Mouse (Mus musculus) heart, postnatal 36 days (tissue): ENCODE results near the gene 6430550D23Rik. TPM values are rescaled to one million over a fixed set of nuclear protein-coding genes. Genes with fewer than 3 reads are reported as not detected.
A peak's percentile ranks its signal among the peaks of the same experiment; 100 is the strongest.

Source experiments
- DNase-seq, 2 experiments: peaks; one replicate each; pipeline ENCODE4 v3.0.0; 2021 to 2022
- intact Hi-C: fragments of 180-260 bp; cut with DNase I; formaldehyde crosslinking; loops from one replicate; pipeline ENCODE4 v1.15.1; 2025
- total RNA-seq, 2 experiments: library from RNA; stranded (reverse); gene quantifications; 2 replicates each; pipeline ENCODE4 v1.2.3; 2021

6430550D23Rik gene
- under 1 TPM; 0.16 to 0.31 TPM for total RNA-seq

DNA sequence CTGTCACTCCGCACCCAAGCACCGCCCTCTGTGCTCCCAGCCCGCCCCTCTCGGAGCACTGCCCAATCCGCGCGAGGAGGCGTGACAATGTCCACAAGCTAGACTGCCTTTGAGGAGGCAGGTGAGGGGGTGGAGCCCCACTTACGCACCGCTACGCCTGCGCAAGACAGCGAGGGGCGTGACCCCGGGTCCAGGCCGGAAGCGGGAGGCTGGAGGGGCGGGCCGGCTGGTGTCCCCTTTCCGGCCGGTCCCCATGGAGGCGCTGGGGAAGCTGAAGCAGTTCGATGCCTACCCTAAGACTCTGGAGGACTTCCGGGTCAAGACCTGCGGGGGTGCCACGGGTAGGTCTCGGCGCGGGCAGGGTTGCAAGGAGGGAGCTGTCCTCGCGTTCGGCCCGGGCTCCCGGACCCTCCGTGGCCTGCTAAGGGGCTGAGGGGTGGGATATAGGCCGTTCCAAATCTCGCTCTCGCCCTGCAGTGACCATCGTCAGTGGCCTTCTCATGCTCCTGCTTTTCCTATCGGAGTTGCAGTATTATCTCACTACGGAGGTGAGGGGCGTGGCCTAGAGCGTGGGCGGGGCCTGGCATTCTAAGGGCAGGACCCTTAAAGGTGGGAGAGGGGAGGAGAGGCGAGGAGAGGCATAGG lies at the start of gene 6430550D23Rik, which contains the start of gene Ergic3:
TSS of gene 6430550D23Rik (minus strand) at position 90 of the 645 bp plus-strand sequence.
TSS of gene Ergic3 (plus strand) at position 158 of the 645 bp plus-strand sequence.
- peak; percentile 96 to 97 for DNase-seq
- intact Hi-C loops = loop anchor here (2.0 kb wide), 1 partner anchor 103 kb away; the partner anchor contains the start of genes Cpne1 and Rbm12

DNA sequence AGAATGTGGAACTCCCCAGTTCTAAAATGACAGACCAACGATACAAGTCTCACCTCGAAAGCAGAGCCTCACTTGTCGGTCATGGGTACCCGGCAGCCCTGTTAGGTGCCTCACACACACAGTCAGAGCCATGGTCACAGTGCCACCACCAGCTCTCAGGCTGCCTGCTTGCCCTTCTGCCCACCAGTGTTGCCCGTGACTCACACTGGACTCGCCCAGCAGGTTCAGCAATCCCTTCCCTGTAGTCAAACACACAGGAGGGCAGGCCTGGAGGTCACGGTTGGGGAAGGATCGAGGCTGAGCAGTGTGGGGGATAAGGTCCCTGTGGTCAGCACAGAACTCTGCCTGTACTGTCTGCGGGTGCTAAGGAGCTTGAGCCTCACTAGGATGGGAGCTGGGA lies 45.0 kb upstream of the 6430550D23Rik start, which contains the start of gene Fer1l4:
TSS of gene Fer1l4 (minus strand) at position 132 of the 400 bp plus-strand sequence.
- intact Hi-C loops = no loop called here
- no peak for DNase-seq

DNA sequence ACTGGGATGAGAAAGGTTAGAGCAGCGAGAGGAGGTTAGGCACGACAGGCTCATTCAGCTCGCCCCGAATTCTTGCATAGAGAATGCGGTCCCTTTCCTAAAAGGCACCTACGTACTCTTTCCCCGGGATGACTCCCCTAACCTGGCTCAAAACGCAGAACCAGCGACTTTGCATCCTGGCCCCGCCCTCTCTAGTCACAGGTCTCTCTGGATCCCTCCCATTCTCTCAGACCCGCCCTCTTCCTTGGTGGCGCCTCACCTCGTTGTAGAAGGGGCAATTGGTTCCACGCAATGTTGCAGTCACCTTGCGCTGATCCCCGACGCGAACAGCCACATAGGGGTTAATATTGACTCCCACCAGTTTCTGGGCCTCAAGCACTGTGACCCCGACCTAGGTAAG lies 40.2 kb upstream of the 6430550D23Rik start:
- no peak for DNase-seq
- intact Hi-C loops = no loop called here

DNA sequence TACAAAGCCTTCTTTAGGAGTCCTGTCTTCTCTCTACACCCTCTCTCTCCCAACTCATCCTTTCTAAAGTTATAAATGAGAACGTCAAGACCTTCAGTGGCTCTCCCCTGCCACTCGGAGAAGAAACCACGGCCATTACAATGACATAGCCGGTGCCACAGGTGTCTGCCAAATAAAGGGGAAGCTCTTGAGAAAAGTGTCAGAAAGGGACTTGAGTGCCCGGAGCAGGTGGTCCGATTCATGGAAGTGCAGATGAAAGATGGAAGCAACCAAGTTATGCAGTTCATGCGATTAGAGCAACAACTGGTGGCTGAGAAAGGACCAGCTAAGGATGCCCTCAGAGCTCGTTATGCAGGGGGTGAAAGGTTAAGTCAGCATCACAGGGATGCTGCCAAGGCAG lies 35.1 kb upstream of the 6430550D23Rik start:
- no peak for DNase-seq
- intact Hi-C loops = no loop called here

DNA sequence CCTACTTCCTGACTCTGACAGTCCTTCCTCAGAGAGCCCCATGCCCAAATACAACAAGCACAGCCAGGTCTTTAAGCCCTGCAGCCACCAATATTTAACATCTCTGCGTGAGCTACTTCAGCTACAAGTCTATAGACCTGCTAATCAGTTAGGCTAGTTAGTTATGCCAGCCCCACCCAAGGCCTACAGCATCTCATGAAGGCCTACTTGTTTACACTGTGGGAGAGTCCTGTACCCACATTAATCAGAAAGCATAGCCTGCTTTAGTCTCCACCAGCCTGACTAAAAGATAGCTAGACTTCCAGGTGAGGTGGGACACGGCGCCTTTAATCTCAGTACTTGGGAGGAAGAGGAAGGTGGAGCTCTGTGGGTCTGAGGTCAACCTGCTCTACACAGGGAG lies 31.6 kb upstream of the 6430550D23Rik start:
- no peak for DNase-seq
- intact Hi-C loops = no loop called here

DNA sequence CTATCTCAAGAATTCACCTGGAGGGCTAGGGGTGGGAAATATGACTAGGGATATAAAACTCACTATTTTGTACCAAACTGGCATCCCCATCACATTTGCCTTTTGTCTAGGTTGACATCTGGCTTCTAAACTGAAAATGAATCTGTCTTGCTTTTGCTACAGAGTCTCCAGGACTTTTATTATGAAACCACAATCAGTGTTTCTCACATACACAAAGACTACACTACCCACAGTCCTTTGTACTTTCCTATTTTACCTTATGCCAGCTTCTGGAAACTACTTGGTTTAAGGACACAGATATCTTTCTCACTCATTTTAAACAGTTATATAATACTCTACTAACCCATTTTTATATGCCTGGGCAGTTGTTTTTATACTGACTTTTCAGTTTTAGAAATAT lies 17.7 kb upstream of the 6430550D23Rik start:
- intact Hi-C loops = no loop called here
- no peak for DNase-seq

DNA sequence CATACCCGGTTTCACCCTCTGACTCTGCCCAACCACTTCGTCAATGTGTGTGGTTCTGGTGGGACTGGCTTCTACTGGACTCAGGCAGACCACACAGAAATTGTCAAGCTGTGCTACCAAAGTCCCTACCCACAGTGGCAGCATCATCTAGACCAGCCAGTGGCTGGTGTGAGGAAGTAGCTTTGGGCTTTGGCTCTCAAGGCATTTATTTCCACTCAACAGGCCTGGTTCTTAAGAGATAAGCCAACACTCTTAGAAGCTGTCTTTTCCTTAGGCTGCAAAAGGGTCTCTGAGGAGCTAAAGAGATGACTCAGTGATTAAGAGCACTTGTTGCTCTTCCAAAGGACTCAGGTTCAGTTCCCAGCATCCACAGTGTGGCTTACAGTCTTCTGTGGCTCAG lies 14.0 kb upstream of the 6430550D23Rik start:
- no peak for DNase-seq
- intact Hi-C loops = no loop called here

DNA sequence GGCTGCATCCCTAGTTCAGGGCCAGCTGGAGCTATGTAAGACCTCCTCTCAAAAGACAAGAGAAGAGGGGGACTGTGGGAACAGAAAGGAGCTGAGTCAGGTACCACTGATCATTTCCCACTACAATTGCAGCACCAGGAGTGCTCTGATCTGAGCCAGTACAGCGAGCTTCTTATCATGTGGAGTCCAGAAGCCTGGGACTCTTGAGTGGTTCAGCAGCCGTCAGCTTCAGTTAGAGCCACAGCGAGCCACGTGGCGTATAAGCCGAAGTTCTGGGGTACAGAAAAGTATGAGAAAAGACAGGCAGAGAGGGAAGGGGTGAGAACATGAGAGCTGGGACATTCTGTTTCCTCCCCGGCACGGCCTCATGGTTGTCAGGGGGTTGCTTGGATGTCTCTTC lies 13.4 kb upstream of the 6430550D23Rik start:
- intact Hi-C loops = no loop called here
- no peak for DNase-seq

DNA sequence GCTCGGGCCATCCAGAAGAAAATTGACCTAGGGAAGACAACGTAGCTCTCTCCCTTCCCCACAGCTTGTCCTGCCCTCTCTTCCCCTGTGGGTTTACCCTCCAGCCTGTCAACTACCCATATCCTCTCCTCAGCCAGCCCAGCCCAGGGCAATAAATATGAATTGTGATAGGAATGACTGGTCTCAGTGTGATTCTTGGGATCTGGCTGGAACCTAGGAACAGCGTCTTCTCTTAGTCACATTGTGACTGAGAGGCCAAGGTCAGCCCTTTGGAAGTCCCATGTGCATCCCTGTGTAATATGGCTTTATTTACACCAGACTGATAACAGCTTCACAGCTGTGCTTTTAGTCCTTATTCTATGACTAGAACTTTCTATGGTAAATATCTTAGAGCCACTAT lies 10.3 kb upstream of the 6430550D23Rik start:
- intact Hi-C loops = no loop called here
- no peak for DNase-seq

DNA sequence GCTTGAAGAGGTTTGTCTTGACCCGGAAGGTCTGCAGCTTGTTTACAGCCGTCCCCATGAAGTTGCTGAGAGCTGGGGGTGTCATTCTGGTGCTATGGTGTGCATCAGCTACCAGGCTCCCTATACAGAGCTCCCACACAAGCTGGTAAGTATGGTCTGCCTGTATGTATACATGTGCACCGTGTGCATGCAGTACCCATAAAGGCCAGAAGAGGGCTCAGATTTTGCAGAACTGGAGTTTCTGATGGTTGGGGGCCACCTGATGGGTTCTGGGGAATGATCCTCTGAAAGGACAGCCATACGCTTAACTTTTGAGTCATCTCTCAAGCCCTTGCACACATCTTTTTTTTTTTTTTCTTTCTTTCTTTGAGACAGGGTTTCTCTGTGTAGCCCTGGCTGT lies 2.4 kb downstream of the 6430550D23Rik start:
- intact Hi-C loops = no loop called here
- DNase-seq = no peak

DNA sequence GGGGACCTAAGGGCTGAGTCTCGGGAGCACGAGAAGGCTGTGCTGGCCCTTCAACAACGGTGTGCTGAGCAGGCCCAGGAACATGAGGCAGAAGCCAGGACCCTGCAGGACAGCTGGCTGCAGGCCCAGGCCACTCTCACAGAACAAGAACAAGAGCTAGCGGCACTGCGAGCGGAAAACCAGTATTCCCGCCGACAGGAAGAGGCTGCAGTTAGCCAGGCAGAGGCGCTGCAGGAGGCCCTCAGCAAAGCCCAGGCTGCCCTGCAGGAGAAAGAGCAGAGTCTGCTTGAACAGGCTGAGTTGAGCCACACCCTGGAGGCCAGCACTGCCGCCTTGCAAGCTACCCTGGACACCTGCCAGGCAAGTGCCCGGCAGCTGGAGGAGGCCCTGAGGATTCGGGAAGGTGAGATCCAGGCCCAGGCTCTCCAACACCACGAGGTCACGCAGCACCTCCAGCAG lies 15.9 kb downstream of the 6430550D23Rik start:
- intact Hi-C loops = no loop called here
- peak; percentile 49 to 51 for DNase-seq

DNA sequence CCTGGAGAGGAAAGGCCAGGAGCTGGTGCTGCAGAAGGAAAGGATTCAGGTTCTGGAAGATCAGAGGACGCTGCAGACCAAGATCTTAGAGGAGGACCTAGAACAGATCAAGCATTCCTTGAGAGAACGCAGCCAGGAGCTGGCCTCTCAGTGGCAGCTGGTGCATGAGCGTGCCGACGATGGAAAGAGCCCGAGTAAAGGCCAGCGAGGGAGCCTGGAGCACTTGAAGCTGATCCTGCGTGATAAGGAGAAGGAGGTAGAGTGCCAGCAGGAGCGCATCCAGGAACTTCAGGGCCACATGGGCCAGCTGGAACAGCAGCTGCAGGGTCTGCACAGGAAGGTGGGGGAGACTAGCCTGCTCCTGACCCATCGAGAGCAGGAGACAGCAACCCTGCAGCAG lies 16.6 kb downstream of the 6430550D23Rik start:
- no peak for DNase-seq
- intact Hi-C loops = no loop called here

DNA sequence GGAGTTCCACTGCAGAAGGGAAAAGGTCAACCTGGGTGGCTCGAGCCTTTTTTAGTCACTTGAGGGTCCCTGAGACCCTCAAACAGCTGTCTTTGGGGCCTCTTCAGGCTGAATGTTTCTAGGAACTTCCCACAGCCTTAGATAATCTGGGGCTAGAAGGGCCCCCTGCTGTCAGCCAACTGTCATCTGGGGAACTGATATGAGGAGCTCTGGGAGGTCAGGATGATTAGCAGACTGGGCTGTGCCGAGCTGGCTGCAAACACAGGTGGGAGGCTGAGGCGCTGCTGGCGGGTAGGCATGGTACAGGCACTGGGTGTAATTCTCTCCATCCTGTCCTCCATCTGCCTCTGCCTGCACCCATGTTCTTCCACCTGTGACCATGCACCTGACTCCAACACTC lies 18.7 kb downstream of the 6430550D23Rik start:
- intact Hi-C loops = no loop called here
- no peak for DNase-seq

DNA sequence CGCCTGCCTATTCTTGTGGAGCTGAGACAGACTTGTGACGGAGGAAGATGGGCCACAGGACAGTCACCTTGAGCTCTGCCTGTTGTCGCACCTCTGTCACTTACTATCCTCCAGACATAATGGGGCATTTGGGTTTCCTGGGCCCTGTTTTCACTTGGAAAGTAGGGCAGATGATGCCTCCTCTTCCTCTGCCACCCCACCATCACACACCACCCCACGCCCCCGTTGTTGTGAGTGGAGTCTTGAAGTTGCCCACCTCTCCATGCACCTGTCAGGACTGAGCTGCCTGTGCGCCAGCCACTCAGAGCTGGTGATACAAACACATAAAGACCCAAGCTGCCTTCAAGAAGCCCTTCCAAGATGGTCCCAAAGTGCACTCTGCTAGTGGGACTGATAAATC lies 20.6 kb downstream of the 6430550D23Rik start:
- no peak for DNase-seq
- intact Hi-C loops = no loop called here

DNA sequence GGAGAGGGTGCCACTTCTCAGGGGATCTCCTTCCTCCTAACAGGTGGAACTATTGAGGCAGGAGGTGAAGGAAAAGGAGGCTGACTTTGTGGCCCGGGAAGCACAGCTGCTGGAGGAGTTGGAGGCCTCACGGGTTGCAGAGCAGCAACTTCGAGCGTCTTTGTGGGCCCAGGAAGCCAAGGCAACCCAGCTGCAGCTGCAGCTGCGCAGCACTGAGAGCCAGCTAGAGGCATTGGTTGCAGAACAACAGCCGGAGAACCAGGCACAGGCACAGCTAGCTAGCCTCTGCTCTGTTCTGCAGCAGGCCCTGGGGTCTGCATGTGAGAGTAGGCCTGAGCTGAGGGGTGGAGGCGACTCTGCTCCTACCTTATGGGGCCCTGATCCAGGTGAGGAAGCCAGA lies 22.0 kb downstream of the 6430550D23Rik start:
- intact Hi-C loops = no loop called here
- no peak for DNase-seq

DNA sequence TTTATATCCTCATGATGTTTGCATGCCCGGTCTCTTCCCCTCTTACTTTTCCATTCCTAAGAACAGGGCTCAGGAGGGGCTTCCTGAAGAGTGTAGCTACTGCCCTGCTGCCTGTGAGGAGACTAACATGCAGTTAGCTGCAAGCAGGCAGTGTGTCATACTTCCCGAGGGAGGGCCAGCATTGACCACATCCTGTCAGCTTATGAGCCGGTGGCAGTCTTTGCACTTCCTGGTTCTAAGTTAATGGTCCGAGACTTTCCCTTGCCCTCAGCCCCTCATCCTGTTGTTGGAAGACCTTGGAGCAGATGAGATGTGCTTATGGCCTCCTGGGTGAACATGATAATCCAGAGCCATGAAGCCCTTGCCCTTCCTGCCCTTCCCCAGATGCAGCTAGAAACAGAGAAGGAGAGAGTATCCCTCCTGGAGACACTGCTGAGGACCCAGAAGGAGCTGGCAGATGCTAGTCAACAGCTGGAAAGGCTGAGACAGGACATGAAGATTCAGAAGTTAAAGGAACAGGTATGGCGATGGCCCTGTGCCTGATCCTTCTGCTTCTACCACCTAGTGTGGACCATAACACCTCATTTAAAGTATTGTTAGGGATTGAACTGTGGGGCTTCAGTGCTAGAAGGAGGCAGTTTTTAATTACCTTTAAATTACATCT lies 28.3 kb downstream of the 6430550D23Rik start:
- peak; percentile 44 to 45 for DNase-seq
- intact Hi-C loops = no loop called here

DNA sequence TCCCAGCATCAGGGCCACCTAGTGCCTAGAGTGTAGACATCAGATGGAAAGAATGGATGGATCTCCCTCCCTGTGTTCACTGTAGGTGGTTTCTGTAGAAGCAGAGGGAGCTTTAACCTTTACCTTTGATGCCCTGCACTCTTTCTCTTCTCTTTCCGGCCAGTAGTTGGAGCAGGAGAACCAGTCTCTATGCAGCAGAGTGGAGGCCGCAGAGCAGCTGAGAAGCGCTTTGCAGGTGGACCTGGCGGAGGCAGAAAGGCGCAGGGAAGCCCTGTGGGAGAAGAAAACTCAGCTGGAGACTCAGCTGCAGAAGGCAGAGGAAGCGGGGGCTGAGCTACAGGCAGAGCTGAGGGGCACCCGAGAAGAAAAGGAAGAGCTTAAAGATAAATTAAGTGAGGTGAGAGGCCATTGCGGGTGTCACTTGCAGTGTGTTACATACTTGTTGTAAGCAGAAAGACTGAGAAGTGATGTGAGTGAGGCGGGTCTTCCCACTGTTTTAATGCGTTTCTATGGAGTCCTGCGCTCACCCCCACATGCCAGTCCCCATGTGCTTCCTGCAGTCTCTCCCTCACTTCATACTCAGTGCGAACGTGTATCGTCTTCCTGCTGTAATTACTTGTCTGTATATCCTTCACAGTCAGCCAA lies 33.6 kb downstream of the 6430550D23Rik start:
- no peak for DNase-seq
- intact Hi-C loops = no loop called here

DNA sequence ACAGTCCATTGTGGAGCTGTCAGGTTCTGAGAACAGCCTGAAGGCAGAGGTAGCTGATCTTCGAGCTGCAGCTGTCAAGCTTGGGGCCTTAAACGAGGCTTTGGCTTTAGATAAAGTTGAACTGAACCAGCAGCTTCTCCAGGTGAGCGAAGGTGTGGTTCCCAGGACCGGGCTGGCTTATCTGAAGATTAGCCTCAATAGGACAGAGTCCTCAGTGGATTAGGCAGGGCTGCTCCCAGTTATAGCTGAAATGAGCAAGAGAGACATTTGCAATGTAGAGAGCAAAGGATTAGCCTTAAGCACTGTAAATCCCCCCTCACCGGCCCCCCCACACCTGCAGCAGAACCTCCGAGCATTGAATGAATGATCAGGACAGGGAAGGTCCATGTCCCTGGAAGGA lies 34.4 kb downstream of the 6430550D23Rik start:
- intact Hi-C loops = no loop called here
- no peak for DNase-seq

DNA sequence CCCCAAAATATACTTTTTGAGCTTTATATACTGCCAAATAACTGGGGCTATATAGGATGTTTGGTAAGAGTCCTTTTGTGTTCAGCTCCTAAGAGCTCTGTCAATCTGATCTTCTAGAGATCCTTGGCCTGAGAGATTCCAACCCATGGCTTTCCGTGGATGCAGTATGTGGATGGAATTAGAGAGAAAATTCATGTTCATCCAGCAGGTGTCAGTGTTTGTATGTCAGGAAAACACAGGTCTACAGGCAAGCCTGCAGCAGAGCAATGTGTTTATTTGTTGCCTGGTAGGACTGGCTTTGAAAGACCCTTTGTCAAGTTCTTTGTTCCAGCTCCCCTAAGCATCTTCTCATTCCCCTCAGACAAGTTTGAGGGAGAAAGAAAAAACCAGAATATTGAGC lies 44.8 kb downstream of the 6430550D23Rik start:
- DNase-seq = no peak
- intact Hi-C loops = loop anchor here (2.0 kb wide), 2 partner anchors 180 to 316 kb away; no protein-coding TSS in a partner anchor

DNA sequence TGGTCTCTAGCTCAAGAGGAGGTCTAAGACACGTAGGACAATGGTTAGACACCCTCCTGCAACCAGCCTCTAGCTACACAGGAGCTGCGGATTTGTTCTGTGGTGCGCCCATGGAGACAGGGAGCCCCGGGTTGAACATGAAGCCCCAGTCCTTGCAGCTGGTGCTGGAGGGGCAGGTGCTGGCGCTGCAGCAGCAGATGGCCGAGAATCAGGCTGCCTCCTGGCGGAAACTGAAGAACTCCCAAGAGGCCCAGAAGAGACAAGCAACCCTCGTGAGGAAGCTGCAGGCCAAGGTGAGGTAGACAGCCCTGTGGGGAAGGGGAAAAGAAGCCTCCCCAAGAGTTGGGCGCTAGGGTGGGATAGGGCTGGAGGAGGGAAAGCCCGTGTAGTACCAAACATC lies 45.9 kb downstream of the 6430550D23Rik start:
- DNase-seq = no peak
- intact Hi-C loops = loop anchor here (2.0 kb wide), 2 partner anchors 181 to 317 kb away; no protein-coding TSS in a partner anchor

DNA sequence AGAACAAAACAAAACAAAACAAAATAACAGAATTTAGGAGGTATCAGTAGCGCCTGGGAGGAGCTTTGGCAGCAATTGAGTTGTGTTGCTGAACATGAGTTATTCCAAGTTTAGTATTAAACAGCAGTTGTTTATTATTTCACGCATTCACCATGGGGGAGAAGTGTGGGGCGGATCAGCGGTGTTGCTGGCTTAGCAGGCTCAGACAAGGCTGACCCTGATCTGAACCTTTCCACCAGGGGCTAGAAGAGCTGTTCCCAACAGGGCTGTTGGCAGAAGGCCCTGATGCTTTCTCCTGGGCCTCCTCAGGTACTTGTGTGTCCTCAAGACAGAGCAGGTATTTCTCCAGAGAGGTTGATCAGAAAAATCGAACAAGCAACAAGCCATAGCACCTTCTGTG lies 47.8 kb downstream of the 6430550D23Rik start:
- intact Hi-C loops = loop anchor here (10.0 kb wide), 1 partner anchor 265 kb away; the partner anchor contains the start of gene Trpc4ap
- DNase-seq = no peak
